Mouse (Mus musculus) mammary gland, adult 2 months (tissue): ENCODE data around the gene Wfdc21. TPM values are rescaled to one million over a fixed set of nuclear protein-coding genes. Genes with fewer than 3 reads are reported as not detected.

Experiments
- polyA plus RNA-seq: library from polyadenylated mRNA; depleted of rRNA; stranded (reverse); fragments of >200 nt; gene quantifications from 2 replicates; pipeline ENCODE4 v1.2.3, GENCODE M21; 2012; ENCODE audit warnings: low replicate concordance; rRNA removed

Wfdc21 gene
- 111 and 252 TPM in 2 replicates for polyA plus RNA-seq

DNA sequence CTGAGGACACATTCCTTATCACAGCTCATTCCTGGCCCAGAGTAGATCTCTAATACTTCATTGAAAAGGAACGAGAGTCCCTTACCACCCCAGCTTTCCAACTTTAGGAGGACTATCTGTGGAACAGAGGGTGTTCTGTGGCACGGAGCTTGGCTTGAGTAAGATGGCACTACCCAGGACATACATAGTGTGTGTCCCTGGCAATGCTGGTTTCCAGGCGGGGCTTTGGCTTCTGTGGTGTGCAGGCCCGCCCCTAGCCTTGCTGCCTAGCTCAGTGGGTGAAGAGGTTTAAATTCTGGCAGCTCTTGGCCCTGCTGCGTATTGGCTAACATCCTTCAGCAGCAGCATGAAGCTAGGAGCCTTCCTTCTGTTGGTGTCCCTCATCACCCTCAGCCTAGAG, at the start of gene Wfdc21:
Gene Wfdc21, plus strand, starts transcription at position 260 of the 400 bp plus-strand sequence.

GRCm38 (mm10) chr11:83703705-83704104, 43.0 kb upstream of the Wfdc21 start, which contains the start of gene Wfdc17:
Wfdc17 (plus strand) TSS chr11:83703991.

DNA sequence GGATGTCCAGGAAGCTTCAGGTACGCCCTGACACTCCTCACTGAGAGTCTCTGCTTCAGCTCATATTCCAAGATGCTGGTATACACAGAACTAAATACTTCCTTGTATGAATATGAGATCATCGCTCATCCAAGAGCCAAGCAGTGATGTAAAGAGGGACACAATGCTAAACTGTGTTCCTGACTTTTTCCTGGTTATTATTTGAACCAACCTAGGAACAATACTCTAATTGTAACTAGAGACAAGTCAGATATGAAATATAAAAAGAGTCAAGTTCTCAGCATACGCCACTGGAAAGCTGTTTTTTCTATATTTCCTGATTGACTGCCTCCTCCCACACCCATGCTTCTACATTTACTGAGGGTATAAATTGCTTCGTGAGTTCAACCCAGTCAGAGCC, 38.0 kb upstream of the Wfdc21 start, which contains the start of gene Wfdc18:
Gene Wfdc18, plus strand, starts transcription at position 301 of the 400 bp plus-strand sequence.

DNA sequence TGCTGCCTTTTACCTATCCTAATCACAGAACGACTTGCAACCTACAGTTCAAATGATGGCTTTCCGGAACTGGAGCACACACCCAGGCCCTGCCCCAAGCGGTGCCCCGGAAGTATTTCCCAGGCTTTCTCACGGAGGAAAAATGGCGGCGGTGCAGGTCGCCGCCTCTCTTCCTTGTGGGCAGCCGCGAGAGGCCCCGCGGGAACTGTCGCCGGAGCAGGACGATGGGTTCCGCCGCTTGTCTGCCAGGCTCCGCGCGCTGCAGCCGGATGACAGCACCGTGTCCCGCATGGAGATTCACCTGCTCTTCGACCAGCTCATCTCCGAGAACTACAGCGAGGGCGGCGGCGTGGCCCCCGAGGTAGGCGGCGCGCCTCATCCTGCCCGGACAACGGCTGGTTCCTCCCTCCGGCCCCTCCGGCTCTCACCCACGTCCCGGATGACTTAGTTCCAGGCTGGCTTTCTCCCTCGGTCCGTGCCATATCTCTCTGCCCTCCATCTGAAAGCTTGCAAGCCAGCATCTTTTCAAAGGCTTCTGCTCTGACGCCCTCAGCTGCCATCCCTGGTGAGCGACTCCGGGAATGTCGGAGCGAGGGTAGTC, 6.9 kb downstream of the Wfdc21 start, which contains the start of gene Heatr6:
Gene Heatr6, plus strand, starts transcription at position 116 of the 601 bp plus-strand sequence.

Other genes with a start within 250 kb of the Wfdc21 start
- gene Heatr9, start 224.8 kb upstream of the Wfdc21 start, polyA plus RNA-seq = 0.19 TPM in 2 replicates
- gene Ccl5, start 216.4 kb upstream of the Wfdc21 start, polyA plus RNA-seq = 640 and 1,485 TPM in 2 replicates
- 8.7 and 25.6 TPM in 2 replicates for gene Ccl9, start 168.3 kb upstream of the Wfdc21 start, polyA plus RNA-seq
- gene Ccl6, start 153.9 kb upstream of the Wfdc21 start, polyA plus RNA-seq = 31.5 and 59.5 TPM in 2 replicates
- not detected in 2 replicates for gene Rpl9-ps1, start 101.3 kb upstream of the Wfdc21 start, polyA plus RNA-seq
- 3.1 and 4.3 TPM in 2 replicates for gene Ccl3, start 97.6 kb upstream of the Wfdc21 start, polyA plus RNA-seq
- gene Ccl4, start 84.4 kb upstream of the Wfdc21 start, polyA plus RNA-seq = 2.5 and 3.8 TPM in 2 replicates
- 10.6 and 42.5 TPM in 2 replicates for gene Wfdc17, start 42.9 kb upstream of the Wfdc21 start, polyA plus RNA-seq
- gene Wfdc18, start 37.9 kb upstream of the Wfdc21 start, polyA plus RNA-seq = 51.7 and 105 TPM in 2 replicates
- 21.8 and 25.4 TPM in 2 replicates for gene Heatr6, start 6.8 kb downstream of the Wfdc21 start, polyA plus RNA-seq
- gene Hnf1b, start 103.1 kb downstream of the Wfdc21 start, polyA plus RNA-seq = 0.10 and 0.23 TPM in 2 replicates
- 2.4 and 7.8 TPM in 2 replicates for gene Ddx52, start 195.1 kb downstream of the Wfdc21 start, polyA plus RNA-seq
- gene Synrg, start 217.5 kb downstream of the Wfdc21 start, polyA plus RNA-seq = 17.5 and 22.6 TPM in 2 replicates